Mouse (Mus musculus) spleen, embryonic (tissue): ENCODE measurements around the gene Setd1a.
"Not testable (repeated sequence)": the region's sequence is repeated elsewhere in the genome, so short reads cannot be mapped to it uniquely, and the experiment has no call there.

Experiments
- CTCF ChIA-PET: fragments of 350-600 bp; sonication (Branson Sonifier 250); formaldehyde crosslinking; loops from one replicate; lab custom pipeline; 2022; lab: Charles Lee

Gene Setd1a

DNA sequence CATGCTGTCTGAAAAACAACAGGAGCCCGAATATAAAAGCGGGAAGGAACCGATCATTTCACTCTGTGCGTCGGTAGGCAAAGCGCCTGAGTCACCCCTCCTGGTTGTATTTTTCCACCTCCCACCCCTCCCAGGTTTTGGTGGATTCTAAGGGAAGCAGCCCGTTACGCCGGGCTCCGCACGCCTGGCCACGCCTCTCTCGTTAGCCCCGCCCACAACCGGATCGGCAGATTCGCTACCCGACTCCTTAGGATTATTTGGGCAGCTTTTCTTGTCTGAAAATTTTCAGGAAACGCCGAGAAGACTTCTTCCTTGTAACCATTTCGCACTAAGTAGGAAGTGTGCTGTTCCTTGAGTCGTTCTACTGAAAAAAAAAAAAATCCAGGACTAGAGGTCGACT, at the start of gene Setd1a:
Gene Setd1a, plus strand, starts transcription at position 245 of the 400 bp plus-strand sequence.
- CTCF ChIA-PET, result interaction anchor here (0.7 kb wide), 1 partner anchor 206 kb away, joined by 9 read pairs; no protein-coding TSS in a partner anchor

DNA sequence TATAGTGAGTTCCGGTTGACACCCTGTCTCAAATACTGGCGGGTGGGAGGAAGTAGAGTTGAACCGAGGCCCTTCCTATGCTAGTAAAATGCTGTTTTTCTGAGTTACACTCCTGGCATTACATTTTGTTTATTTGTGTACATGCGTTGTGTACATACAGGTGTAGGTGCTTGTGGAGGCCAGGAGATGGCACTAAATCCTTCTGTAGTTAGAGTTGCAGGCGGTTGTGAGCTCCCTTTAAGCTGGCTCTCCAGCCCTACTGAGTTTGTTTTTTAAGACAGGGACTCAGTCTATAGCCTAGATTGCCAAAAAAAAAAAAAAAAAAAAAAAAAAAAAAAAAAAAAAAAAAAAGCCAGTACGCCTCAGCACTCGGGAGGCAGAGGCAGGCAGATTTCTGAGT, 48.6 kb upstream of the Setd1a start:
- CTCF ChIA-PET, result no interaction called here

DNA sequence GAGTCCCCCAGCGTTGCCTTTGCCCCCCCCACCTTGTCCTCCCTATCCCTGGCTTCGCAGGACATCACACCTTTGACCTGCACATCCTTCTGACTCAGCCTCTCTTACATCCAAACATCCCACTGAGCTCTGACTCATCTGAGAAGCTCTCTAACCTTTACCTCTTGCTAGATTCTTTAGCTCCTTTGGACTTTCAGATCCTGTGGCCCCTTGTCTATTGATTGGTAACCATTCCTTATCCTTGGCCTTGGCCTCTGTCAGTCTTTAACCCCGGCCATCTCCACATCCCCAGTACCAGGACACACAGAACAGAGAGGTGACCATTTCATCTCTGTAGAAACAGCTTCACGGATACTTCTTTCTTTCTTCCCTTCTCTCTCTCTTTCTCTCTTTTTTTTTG, 46.3 kb upstream of the Setd1a start:
- CTCF ChIA-PET, result interaction anchor here (0.6 kb wide), 1 partner anchor 14 kb away, joined by 9 read pairs; the partner anchor contains the start of gene Fbxl19

DNA sequence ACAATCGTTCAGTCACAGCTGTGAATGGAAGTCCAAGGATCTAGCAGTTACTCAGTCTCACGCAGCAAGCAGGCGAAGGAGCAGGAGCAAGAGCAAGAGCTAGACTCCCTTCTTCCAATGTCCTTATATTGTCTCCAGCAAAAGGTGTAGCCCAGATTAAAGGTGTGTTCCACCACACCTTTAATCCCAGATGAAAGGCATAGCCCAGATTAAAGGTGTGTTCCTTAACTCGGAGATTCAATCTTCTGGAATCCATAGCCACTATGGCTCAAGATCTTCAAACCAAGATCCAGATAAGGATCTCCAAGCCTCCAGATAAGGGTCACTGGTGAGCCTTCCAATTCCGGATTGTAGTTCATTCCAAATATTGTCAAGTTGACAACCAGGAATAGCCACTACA, 44.4 kb upstream of the Setd1a start, which contains the start of gene Ctf2:
Gene Ctf2, minus strand, starts transcription at position 101 of the 400 bp plus-strand sequence.
- CTCF ChIA-PET, result not testable (repeated sequence)

DNA sequence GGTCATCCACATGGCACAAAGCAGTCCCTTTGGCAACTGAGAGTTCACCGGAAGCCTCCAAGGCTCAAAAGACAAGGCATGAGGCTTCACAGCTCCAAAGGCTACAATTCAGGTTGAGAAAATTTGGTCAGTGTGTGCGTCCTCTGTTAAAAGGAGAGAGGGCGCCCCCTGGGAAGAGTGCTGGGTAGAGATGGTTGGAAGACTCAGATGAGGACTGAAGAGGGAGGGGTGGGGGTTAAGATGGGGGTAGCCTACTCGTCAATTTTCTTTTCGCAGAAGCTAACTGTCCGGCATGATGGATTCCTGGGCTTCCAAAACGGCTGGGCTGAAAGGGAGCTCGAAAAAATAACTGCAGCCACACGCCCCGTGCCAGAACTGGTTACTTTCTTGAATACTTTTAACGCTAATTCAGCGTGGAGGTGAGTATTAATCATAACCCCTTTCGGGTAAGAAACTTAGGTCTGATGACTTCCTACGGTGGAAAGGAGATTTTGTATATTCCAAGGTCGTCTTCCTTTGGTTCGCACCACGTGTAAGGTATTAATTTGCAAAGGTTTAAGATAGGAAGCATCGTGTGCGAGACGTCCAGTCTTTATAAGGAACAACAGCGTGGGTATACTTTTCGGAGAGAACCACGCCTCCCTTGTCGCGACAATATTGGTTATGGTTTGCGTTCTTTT, 32.0 kb upstream of the Setd1a start, which contains the start of gene Fbxl19:
Gene Fbxl19, plus strand, starts transcription at position 178 of the 680 bp plus-strand sequence.
- CTCF ChIA-PET, result interaction anchor here (0.6 to 1.1 kb wide), 2 partner anchors 14 to 177 kb away, joined by 3 to 9 read pairs; no protein-coding TSS in a partner anchor

DNA sequence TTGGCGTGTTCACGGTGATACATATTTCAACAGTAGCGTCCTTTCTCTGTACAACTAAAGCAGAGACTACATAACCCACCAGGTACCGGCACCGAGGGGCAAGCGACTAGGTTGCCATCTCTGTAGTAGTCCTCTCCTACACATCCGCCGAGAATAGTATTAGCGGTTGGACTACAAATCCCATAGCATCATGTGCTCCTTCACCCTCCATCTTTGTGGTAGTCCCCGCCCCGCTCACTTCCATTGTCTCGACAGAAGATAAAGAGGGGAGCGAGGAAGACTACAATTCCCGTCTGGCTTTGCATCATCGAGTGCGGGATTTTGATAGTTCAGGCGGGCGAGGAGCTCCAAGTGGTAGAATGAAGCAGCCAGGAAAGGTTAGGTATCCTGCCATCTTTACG, 31.2 kb upstream of the Setd1a start:
- CTCF ChIA-PET, result no interaction called here

DNA sequence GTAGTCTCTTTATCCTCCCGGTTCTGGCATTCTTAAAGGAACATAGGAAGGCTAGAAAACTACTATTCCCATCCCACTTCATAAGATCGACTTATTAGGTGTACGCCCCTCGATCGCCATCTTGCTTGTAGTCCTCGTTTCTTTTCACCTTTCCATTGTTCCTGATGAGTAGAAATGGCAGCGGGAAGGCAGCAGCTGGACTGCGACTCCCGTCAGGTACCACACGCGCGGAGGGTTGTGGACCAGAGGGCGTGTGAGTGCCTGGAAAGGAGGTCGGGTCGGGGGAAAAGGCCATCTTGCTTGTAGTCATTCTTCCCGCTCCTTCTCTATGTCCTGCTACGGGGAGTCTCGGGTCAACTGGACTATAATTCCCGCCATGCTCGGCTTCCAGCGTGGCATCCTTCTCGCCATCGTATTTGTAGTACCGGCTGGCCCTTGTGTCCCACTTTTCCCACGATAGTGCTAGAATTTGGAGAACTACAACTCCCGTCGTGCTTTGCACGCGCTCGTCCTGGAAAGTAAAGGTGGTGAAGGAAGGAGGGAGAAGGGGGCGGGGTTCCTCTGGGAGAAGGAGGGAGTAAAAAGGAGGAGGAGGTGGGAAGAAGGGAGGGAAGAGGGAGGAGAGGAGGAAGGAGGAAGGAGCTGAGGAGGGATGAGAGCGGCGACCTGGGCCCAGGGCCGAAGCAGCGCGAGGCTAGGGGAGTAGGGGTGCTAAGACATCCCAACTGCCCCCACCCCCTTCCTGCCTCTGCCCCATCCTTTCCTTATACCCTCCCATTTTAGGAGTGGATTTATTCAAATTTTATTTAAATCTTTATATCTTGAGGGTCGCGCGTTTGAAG, 30.6 kb upstream of the Setd1a start:
- CTCF ChIA-PET, result no interaction called here

DNA sequence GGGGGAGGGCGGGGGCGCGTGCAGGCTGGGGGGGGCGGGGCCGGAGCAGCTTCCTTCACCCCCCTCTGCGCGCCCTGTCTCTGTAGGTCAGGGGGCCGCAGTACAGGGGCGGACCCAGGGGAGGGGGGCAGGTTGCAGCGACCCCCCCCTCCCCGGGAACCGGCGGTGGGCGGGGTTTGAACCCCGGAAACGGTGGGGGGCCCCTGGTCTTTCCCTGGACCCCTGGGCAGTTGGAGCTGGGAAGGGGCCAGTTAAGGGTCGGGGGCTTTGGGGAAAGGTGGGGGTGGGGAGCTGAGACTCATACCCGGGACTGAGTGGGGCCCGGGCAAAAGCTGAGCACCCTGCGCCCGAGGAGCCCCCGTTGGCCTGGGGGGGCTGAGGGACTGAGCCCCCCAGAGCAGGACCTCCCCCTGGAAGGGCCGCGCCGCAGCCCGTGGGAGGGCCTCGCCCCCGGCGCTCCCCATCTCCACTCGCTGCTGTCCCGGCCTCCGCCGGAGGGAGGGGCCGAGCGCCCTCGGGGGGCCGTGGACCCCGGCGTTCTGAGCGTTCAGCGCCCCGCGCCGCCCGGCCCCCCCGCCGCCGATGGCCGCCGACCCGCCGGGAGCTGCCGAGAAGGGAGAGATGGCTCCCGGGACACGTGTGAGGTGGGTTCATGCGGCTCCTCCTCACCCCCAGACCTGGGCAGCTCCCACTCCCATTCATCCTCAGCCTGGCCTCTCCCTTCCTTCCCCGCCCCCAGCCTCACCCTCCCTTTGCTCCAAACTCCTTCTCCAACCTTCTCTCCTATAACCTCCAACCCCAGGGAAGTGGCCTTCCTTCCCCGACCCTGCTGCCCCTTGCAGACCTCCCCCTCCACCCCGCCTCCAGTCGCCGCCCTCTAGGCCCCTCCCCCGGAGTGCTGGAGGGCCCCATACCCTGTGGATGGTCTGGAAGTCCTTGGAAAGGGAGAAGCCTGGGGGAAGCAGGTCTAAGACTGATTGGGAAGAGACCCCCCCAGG, 29.7 kb upstream of the Setd1a start:
- CTCF ChIA-PET, result no interaction called here

DNA sequence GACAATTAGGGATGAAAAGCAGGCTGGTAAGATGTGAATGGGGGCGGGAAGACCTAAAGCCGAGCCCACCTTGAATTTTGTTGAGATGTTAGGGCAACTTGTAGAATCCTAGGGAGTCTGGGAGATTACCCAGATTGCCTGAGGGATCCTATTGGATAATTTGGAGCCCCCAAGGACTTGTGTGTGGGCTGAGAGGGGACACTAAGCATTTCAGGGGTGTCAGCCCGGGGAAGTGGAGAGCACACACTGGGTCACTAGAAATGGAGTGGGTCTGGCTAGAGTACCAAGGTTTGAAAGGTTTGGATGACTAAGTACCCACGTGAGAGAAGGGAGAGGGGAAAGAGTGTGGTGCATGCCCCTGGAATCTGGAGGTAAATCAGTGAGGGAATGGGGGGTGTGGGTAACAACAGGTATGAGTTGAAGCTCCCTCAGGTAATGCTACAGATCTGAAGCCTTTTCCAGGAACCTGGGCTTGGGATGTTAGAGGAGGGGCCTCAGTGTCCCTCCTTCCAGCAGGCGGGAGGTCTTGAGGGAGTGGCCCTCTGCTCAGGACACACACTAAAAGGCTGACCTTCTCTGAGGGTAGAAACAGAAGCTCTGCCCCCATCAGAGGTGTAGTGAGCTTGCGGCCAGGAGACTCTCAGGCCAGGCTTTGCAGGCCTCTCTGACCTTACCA, 28.8 kb upstream of the Setd1a start:
- CTCF ChIA-PET, result no interaction called here

DNA sequence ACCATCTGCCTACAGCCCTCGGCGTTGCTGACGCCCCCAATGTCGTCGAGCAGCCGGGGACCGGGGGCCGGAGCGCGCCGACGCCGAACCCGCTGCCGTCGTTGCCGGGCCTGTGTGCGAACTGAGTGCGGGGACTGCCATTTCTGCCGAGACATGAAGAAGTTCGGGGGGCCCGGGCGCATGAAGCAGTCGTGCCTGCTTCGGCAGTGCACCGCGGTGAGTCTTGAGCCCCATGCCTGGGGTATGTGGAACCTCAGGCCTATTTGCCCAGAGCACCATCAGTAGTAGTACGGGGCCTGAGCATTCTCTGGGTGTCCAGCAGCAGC, 28.3 kb upstream of the Setd1a start:
- CTCF ChIA-PET, result no interaction called here

DNA sequence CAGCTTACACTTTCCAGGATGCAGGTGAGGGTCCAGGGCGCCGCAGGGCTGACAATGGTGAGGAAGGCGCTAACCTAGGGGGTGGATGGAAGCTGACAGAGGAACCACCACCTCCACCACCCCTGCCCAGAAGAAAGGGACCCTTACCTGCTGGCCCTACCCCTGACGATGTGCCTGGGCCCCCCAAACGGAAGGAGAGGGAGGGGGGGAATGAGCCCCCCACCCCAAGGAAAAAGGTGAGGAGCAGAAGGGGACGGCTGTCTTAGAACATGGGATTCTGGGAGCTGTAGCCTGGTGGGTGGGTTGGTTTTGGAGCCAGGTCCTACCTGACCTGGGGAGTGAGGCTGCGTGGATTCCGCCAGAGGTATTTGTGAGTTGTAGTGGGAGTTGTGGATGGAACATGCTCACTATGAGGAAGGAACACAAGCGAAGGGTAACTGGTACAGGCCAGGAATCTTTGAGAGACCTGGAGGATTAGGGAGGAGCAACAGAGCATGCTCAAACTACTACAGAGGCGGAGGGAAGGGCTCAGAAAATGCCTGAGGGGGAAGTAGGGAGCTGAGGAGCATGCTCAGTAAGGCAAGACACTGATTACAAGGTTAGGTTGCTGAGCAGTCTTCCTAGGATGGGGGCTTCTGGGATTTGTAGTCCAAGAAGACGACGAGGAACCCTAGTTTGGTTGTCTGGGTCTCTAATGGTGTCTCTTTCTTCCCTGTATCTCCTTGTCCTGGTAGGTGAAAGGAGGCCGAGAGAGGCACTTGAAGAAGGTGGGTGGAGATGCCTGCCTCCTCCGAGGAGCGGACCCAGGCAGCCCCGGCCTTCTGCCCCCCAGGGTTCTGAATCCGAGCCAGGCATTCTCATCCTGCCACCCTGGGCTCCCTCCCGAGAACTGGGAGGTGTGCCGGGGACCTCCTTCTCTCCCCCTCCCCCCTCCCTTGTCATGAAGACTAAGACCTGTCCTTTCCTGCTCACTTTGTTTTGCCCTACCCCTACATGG, 26.0 kb upstream of the Setd1a start:
- CTCF ChIA-PET, result no interaction called here

DNA sequence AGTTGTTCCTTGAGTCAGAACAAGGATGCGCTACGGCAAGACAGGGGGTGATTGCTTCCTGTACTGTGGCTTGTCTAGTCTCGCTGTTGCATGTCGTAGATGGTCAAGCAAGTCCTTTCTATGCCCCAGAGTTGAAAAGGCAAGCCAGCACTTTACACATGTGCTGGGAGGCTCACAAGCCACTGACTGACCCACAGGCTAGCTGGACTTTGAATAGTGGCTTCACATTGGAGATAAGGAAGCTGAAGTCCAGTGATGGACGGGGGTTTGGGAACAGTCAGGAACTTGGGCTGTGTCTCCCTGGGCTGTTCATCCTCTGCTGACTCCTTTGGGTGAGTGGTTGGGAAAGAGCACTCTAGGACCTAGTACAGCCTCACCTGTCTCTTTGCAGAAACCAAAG, 24.9 kb upstream of the Setd1a start:
- CTCF ChIA-PET, result interaction anchor here (0.6 kb wide), 2 partner anchors 425 to 774 kb away, joined by 3 to 10 read pairs; no protein-coding TSS in a partner anchor

DNA sequence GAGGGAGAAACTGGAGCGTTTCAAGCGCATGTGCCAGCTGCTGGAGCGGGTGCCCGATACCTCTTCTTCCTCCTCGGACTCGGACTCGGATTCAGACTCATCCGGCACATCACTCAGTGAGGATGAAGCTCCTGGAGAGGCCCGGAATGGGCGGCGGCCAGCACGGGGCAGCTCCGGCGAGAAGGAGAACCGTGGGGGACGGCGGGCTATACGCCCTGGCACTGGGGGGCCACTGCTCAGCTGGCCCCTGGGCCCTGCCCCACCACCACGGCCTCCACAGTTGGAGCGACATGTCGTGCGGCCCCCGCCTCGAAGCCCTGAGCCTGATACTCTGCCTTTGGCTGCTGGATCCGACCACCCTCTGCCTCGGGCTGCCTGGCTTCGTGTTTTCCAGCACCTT, 24.4 kb upstream of the Setd1a start:
- CTCF ChIA-PET, result interaction anchor here (0.6 kb wide), 2 partner anchors 425 to 774 kb away, joined by 3 to 10 read pairs; no protein-coding TSS in a partner anchor

DNA sequence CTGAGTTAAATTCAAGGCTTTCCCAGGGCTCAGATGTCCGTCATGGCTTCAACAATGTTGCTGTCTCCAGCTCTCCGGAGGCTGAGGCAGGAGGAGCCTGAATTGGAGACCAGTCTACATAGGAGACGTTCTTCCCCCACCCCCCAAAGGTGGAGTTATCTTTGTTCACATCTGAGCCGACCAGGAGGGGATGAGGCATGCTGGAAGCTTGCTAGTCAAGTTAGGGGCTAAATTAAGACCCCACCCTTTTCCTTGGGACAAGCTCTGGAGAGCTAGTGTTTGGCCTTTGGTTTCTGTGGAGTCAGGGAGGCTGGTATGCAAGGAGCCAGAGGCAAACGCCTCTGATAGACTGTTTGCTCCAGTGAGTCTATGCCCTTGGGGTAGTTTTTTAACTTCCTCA, 23.3 kb upstream of the Setd1a start:
- CTCF ChIA-PET, result no interaction called here

DNA sequence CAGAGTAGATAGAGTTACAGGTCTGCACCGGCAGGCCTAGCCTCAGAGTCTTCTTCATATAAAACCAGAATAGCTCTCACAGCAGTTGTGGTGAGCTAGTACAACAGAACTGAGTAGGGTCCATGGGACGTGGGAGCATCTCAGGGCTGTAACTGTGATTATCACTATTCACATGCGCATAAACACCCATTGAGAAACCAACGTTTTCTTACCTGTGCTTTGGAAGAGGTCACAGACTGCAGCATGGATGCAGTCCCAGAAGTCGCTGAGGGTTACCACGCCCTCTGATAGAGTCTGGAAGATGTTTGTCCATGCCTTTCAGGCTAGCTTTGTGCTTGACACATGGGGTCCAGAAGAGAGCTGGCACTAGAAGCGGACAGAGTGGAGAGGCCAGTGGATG, 22.7 kb upstream of the Setd1a start:
- CTCF ChIA-PET, result no interaction called here

DNA sequence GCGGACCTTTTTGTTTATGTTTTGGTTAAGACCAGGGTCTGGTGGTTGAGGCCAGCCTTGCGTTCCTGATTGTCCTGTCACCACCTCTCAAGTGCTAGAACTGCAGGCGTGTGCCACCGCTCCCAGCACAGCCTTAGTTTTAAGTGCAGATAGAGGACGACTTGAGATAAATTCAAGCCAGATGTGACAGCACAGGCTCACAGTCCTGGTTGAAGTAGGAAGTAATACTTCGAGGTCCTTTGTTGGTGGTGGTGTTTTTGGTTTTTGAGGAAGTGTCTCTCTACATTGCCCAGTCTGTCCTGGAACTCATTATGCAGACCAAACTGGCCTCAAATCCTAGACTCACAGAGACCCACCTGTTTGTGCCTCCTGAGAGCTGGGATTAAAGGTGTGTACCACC, 16.8 kb upstream of the Setd1a start:
- CTCF ChIA-PET, result no interaction called here

DNA sequence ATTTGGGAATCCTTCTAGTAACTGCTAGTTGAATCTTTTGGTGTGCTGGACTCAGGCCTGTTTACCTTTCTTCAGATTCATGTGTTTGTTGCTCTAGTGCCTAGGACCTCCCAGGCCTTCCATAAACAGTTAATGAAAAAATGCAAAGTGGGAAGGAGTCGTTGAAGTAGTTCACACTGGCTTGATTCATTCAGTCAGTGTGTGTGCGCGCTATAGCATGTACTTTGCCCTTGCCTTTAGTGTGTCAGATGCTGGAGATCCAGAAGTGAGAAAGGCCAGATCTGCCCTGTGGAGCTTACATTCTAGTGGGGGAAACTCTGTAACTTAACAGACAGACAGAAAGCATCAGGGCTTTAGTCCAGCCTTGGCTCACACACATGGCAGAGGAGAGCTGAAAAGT, 16.0 kb upstream of the Setd1a start:
- CTCF ChIA-PET, result interaction anchor here (0.7 kb wide), 1 partner anchor 284 kb away, joined by 4 read pairs; no protein-coding TSS in a partner anchor

DNA sequence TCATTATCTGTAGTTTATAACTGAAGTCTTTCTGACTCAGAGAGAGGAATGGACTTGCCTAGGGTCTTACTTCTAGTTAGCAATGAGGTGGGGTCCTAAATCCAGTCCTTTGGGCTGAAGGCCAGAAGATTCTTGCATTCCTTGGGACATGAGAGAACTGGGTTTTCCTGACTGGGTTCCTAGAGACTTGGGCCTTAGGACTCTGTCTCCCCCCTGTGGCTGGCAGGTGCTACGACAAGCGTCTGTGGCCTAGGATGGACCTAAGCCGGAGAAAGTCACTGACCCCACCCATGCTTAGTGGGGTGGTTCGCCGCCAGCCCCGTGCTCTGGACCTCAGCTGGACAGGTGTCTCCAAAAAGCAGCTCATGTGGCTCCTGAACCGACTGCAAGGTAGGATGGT, 15.4 kb upstream of the Setd1a start:
- CTCF ChIA-PET, result interaction anchor here (0.6 to 0.7 kb wide), 2 partner anchors 228 to 283 kb away, joined by 4 read pairs; no protein-coding TSS in a partner anchor

DNA sequence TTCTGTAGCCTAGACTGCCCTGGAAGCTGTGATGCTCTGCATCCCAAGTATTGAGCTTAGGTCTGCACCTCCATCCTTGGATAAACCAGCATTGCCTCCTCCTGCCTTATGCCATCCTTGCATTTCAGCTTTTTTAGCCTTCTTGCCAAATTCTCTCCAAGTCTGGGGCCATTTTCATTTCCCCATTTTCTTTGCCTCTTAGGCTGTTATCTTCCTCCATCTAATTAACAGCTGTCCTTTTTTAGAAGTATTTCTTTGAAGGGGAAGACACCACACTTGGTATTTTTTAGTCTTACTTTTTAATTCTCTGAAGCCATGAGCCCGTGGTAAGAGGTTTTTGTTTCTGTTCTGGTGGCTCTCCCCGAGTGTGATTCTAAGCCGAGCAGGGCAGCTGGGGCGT, 12.8 kb upstream of the Setd1a start:
- CTCF ChIA-PET, result interaction anchor here (0.5 to 1.0 kb wide), 2 partner anchors 16 to 857 kb away, joined by 3 read pairs; no protein-coding TSS in a partner anchor
